Mouse (Mus musculus): Measurements from ENCODE around the gene Prm2. TPM values are rescaled to one million over a fixed set of nuclear protein-coding genes. Genes with fewer than 3 reads are reported as not detected.

The Prm2 gene
- polyA plus RNA-seq, 1 experiment, result not detected

DNA sequence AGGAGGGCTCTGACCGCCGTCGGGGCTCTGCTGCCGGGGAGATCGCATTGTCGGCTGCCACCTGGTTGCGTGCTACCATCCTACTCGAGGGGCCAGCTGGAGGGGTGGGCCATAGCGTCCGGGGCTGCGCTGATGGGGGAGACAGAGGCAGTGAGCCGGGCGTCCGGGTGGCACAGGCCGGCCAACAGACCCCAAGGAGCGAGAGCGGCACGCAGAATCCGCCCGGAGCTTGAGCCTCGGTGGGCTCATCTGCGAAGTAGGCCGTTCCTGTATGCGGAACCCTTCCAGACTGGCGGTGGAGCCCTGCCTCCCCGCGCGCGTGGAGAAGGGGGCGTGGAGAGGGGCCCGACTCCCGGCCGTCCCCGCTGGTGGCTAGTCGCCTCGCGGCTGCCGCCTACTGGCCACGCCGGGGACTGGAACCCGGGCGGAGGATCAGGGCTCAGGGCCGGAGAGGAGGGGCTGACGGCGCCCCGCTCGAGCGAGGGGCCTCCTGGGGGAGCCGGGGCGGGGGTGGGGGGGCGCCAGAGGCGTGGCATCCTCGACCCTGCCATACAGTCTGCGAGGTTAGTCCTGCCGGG, 11.1 kb downstream of the Prm2 start:
- no peak for TF ChIP-seq GATA1 (IDR thresholded peaks at IDR 0.05; ENCODE audit: low read length)

DNA sequence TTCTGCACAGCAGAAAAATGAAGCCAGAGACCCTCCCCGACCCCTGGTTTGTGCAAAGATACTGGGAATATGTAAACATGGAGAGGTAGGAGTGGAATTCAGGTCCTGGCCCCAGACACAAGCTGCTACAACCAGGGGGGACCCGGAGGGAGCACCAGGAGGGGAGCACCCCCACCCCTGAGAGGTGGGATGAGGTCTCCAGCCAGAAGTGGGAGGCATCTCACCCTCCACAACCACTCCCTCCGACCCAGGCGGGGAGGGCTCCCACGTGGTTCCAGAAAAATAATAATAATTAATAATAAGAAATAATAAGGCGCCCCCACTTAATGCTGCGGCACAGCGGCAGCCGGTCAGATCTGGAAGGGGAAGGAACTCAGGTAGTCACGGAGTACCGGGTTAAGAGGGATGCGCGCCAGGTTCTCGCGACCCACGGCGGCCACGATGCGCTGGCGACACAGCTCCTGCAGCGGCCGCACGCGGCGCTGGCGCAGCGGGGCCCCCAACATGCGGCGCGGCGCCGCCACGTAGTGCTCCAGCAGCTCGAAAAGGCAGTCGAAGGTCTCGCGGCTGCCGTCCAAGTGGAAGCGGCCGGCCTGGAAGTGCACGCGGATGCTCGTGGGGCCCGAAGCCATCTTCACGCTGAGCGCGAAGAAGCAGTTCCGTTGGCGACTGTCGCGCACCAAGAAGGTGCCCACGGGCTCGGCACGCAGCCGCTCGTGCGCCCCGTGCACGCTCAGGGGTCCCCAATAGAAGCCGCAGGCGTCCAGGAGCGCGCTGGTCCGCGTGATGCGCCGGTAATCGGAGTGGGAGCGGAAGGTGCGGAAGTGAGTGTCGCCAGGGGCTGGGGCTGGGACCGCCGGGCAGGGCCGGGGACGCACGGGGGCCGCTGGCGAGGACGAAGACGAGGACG, 11.8 kb downstream of the Prm2 start:
- no peak for TF ChIP-seq GATA1 (IDR thresholded peaks at IDR 0.05; ENCODE audit: low read length)

DNA sequence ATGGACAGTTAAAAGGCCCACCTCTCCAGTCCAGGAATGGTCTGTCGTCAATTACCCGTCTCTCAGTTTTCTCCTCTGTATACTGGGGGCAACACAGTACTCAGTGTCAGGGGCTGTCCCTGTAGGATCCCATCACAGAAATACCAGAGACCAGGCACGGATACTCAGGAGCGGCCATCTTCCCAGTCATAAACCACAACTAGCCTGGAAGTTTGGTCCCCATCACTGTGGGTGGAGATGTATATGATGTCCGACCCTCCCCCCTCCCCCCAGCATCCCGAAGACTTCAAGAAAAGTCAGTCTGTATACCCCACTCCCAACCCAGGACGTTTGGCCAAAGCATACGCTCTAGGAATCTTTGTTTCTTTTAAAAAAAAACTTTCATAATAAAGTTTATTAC, 12.5 kb downstream of the Prm2 start:
- no peak for TF ChIP-seq GATA1 (IDR thresholded peaks at IDR 0.05; ENCODE audit: low read length)

DNA sequence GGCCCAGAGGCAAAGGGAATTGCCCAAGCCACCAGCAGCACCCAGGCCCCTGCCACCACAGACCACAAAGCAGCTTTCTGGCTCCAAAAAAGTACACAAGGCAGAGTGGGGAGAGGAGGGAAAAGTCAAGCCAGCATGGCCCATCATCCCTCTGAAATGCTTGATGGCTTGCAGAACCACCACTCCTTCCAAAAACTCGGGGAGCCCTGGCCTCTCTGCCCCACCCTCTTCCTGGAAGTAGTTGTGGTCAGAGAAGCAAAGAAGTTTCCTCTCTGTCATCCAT, 12.8 kb downstream of the Prm2 start:
- no peak for TF ChIP-seq GATA1 (IDR thresholded peaks at IDR 0.05; ENCODE audit: low read length)

DNA sequence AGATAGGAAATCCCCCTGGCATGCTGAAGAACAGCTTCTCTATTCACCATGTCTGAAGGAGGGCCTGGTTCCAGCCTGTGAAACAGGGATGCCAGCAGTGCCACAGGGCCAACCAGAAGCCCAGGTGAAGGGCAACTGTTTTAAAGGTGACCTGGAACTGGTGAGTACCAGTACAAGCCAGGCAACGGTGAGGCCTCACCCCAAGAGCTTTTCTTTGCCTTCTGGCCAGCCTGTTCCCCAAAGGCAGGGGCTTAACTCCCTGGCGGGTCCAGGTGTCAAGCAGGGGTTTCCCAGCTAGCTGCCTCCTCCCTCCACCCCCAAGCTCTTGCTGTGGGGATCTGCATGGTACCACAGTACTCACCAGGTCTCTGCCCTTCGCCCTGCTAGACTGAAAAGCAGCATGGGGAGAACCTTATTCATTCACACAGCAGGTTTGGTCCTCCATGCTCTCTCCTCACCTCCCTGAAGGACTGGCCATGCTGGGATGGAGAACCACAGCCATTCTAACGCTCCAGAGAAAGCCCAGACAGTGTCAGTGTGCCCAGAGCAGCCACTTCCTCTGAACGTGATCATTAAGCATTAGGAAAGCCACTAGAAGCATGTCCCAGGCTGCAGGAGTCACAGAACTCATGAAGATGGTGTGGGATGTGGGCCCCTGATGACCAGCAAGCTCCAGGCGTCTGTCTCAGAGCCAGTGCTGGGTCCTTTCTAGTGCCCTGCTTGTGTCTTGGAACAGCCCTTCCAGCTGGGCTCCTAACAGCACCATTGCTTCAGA, 13.4 kb downstream of the Prm2 start:
- no peak for TF ChIP-seq GATA1 (IDR thresholded peaks at IDR 0.05; ENCODE audit: low read length)

DNA sequence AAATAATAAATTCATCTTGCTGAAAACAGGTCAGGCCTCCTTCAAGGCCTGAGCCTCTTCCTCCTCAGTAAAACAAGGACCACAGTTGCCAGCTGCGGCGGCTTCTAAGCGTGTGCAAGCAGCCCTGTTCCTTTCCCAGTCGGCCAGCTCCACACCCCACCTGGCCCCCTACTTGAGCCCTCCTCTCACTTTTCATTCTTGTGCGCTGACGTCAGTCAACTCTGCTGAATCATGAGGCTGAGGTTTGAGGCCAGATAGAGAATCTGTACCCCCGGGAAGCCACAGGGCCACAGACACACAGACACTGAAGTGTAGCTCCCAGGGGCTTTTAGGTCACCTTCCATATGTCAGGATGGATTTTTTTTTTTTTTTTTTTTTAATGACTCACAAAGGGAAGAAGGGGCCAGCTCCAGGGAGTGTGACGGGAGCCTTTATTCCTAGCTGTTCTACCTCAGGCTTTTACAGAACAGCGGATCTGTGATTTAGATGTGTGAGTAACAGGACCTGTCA, 14.0 kb downstream of the Prm2 start:
- no peak for TF ChIP-seq GATA1 (IDR thresholded peaks at IDR 0.05; ENCODE audit: low read length)

DNA sequence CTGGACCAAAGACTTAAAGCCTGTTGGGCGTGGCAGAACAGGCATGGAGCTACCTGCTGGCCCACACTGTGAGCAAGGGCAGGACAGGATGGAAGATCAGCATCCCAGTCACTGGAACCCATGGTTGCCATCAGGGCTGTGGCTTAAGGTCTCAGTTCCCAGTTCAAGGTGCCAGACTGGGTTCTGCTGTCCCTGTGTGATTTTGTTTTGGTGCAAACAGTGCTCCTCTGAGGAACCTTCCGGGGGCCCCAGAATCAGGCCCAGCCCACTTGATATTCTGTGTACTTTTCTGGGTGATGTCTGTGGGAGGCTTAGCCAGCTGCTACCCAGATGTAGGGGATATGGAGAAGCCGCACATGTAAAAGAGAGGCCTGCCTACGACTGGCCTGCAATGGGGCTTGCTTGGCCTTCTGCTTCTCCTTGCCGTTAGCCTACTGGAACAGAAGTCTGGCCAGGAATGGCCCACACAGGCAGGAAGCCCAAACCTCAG, 15.3 kb downstream of the Prm2 start:
- TF ChIP-seq GATA1 (IDR thresholded peaks at IDR 0.05; ENCODE audit: low read length), result no peak

DNA sequence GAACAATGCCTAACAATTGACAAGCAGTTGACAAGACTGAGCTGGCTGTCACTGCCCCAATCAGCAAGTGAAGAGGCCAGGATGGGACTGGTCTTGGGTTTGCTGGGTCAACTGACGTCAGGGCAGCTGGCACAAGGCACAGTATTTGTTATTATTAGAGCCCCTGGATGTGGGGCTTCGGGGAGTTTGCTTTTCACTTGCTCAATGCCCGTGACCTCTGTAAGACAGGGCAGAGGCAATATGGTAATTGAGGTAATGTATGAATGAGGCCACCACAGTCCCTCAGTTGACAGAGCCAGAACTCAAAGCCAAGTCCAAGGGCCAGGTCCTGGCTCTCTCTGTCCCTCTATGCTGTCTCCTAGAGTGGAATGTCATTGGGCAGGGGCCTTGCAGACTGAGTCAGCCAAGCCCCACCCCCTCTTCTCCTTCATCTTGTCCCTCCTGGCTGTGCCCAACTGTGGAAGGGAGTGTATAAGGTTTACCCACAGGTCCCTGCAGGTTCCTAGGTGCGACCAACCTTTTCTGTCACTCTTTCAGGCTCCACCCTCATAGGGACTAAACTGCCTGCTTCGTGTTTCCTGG, 18.3 kb downstream of the Prm2 start:
- no peak for TF ChIP-seq GATA1 (IDR thresholded peaks at IDR 0.05; ENCODE audit: low read length)

DNA sequence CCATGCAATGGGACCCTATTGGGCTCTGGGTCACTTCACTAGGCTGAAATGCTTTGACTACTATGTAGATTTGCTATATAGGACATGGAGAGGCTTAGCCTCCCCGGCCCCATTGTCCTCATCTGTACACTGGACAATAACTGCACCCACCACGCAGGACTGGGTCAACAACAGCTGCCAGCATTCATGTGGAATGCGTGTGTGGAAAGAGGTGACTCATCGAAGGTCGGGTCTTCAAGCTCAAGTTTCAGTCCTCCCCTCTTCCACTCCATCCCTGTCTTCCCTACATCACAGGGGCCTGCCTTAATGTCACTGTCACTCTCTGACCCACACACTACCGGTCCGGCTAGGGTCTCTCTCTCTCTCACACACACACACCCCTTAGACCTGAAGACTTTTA, 19.6 kb downstream of the Prm2 start:
- no peak for TF ChIP-seq GATA1 (IDR thresholded peaks at IDR 0.05; ENCODE audit: low read length)

DNA sequence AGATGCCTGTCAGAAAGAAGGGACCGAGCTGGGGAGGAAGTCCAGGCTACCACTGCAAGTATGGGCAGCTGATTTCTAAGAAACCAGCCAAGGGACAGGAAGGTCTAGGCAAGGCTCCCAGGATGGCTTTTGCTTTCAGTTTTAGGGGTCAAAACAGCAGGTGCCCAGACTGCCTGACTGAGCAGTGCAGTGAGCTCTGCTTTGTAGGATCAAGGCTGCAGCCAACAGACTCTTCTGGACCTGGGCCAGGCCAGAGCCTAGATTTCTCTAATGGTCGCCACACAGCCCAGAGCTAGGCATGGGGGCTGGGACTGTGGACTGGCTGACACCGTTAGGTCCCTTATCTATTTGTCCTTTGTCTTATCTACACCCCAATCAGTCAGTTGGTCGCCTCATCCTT, 21.2 kb downstream of the Prm2 start:
- TF ChIP-seq GATA1 (IDR thresholded peaks at IDR 0.05; ENCODE audit: low read length), result no peak

DNA sequence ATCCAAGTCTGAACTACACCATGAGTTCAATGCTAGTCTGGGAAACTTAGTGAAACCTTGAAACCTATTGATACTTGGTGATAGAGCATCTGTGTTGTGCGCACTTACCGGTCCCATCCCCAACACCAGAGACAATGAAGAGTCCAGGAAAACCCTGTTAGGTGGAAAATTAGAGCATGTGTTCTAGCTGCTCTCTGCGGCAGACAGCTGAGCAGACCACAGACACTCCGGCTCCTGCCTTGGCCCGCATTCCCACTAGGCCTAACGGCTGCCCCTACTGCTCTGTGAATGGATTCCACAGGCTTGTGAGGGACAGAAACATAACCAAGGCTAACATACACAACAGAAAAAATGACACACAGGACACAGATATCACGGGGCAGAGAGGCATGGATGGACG, 22.4 kb downstream of the Prm2 start:
- no peak for TF ChIP-seq GATA1 (IDR thresholded peaks at IDR 0.05; ENCODE audit: low read length)

DNA sequence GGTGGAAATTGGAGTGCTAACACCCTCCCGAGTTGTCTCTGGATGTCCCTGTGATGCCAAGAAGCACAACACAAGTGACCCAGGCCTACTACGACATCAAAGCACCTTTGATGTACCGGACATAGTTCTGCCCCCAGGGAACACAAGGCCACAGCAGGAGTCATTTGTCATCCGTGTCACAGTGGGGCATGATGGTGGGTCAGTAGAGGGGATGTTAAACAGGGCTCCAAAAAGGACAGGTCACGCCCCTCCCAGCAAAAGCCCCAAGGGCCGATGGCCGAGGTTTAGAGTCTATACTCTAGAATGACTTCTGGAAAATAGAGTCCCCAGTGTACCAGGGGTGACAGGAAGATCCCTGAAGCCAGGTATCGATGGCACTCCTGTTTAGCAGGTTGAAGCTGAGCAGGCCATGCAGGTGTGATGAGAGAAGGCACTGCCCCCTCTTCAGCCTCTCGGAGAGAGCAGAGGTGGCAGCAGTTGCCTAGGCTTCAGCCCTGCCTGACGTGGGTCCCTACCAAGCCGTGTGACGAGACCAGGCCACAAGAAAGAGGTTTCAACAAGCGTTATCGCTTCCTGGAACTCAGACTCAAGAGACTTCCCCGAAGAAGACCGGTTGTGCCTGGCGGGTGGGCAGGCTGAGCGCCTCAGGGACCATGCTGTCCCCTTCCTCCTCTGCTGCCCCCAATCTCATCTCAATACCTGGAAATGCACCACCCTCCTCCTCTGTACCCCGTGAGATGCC, 24.0 kb downstream of the Prm2 start:
- no peak for TF ChIP-seq GATA1 (IDR thresholded peaks at IDR 0.05; ENCODE audit: low read length)

DNA sequence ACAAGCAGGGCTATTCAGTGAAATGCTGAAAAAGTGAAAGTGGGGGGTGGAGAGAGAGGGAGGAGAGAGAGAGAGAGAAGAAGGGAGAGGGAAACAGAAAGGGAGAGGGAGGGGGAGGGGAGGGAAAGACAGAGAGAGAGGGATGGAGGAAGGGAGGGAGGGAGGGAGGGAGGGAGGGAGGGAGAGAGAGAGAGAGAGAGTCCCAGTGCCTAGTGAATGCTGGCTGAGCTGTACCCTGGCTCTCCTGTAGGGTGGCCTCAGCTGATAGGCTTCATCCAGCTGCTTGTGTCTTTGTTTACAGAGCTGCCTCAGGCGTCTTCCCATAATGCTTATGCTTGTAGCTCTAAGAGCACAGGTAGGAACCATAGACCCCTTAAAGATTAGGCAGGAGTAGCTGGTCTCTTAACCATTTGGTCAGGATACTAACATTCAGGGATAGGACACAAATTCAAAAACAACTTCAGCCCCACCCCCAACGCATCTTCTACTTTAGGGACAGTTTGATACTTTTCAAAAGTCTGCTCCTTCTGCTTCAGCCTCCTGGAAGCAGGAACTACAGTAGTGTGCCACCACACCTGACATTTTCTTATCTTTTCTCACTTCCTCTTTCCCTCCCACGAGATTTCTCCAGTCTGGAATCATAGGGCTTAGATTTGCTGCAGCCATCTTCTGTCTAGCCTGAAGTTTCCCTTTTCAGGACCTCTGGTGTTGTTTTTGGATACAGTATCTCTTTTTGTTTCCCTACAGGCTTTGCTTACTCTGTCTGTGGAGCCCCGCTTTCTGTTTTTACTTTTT, 25.2 kb downstream of the Prm2 start:
- TF ChIP-seq GATA1 (IDR thresholded peaks at IDR 0.05; ENCODE audit: low read length), result no peak

DNA sequence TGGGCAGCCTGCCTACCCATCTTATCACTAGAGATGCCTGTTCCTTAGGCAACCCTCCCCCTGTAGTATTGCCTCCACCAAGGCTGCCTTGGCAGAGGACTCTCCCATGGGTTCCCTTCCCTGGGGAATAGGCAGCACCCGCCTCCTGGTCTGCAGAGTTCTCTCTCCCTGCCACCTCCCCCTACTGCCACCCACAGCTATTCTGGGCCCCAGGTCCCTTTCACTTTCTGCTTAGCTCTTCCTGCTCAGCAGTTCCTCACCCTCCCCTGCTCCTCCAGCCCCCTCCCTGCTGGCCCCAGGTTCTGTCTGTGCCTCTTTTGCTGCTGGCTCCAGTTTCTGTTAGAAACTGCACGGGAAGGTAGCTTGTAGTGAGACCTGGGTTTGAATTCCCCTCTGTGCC, 26.3 kb downstream of the Prm2 start:
- TF ChIP-seq GATA1 (IDR thresholded peaks at IDR 0.05; ENCODE audit: low read length), result no peak

Measured in G1E-ER4 (cell line).